Mouse (Mus musculus): ENCODE measurements around the gene Slit1.
A peak's percentile ranks its signal among the peaks of the same experiment; 100 is the strongest.

The Slit1 gene

DNA sequence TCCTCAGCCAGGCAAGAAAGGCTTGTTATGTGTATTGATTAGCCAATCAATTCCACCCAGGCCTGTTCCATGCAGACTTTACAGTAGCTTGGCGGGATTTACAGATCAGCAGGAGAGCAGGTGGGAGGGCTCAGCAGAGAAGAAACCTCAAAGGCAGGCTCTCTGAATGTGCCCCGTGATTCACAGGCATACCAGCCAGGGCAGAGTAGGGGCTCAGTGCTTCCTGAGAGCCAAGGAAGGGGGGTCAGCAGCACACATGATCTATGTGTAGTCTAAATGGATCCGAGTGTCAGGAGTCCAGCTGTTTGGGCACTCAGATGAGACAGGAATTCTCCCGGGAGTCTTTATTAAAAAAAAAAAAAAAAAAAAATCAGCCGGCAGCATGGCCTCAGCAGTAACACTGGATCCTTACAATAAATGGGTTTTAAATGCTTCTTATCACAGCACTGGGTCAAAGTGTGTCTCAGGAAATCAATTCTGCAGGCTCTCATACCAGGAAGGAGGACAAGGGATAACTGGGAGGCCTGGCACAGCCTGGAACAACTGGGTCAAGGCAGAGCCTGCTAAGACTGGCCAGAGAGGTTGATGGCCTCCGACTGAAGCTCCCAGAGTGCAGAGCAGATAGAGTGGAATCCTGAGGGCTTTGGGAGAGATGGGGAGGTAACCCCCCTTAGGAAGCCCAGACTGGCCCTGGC is 88.2 kb downstream of the Slit1 start:
- DNase-seq (ENCODE audit: low spot score), result no peak

GRCm38 (mm10) chr19:41651967-41652366 is 91.5 kb downstream of the Slit1 start:
- no peak for DNase-seq (ENCODE audit: low spot score)

DNA sequence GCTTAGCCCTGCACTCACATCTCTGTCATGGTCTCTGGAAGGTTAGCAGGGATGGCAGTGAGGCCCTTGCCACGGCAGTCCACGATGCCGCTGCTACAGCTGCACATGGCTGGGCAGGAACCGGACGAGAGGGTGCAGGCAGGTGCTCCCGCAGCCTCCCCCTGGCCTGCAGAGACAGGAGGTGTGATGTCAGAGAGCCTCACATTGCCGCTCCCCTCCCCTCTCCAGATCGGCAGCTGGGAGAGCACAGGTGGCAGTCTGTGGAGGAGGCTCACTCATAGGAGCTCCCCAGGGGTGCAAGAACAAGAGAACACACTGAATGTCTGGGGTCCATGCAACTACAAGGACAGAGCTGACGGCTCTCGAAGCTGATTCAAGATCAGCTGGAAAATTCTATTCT is 94.1 kb downstream of the Slit1 start:
- no peak for DNase-seq (ENCODE audit: low spot score)

DNA sequence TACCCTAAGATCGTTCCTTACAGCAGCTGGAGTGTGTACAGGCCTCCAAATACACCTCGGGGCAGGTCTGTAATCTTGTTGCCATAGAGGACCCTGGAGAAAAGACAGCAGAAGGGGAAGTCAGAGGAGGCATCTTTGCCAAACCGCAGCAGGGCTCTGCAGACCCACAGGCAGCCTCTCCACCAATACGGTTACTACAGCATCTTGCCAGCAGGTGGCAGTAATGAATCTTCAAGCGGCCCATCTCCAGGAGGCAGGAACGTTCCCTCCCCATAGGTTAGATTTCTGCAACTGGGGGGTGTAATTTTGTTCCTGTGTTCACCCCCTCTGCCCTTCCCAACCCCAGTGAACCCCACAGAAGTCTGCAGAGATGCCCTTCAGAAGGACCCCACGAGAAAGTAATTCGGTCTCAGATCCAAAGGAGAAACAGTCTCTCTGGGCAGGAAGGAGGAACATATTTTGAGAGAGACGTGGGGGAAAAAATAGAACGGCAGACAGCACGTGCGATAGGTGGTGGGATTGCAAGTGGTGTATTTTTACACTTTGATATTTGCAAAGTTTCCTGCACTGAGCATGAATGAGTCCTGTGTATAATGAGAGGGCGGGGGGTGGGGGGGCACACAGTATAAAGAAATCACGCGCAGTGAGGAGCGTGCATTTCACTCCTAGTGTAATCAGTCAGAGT is 96.4 kb downstream of the Slit1 start:
- DNase-seq (ENCODE audit: low spot score), result peak; percentile 59

GRCm38 (mm10) chr19:41643010-41643409 is 100.5 kb downstream of the Slit1 start:
- DNase-seq (ENCODE audit: low spot score), result no peak

DNA sequence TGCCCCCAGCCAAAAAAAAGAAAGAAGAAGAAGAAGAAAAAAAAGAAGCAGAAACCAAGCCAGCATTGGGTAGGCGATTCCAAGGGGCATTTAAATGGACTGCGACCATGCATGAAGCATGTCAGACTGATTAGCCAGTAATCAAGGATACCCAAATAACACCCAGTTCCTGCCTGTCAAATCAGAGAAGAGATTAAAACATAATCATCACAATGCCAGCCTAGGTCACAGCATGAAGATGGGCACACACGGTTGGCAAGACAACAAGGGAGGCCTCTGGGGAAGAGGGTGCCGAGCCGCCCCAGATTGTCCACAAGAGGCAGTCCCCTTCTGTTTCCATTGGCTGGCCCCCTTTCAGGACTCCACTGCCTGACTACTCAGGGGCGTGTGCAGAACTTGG is 108.5 kb downstream of the Slit1 start:
- no peak for DNase-seq (ENCODE audit: low spot score)

DNA sequence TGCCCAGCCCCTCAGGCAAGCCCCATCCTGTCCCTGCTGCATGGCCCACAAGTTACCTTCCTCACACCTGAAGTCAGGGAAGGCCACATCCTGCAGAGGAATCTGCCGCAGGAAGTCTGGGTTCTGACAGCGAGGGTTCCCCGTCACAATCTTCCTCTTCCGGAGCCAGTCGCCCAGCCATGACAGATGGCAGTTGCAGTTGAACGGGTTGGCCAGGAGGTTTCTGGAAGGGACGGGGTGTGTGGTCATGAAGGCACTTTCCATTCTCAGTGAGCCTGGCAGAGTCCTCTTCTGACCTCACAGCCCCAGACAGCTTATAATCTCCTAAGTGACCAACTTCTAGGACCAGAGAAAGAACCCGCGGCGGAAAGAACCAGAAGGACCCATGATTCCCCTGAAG is 109.4 kb downstream of the Slit1 start:
- DNase-seq (ENCODE audit: low spot score), result no peak

DNA sequence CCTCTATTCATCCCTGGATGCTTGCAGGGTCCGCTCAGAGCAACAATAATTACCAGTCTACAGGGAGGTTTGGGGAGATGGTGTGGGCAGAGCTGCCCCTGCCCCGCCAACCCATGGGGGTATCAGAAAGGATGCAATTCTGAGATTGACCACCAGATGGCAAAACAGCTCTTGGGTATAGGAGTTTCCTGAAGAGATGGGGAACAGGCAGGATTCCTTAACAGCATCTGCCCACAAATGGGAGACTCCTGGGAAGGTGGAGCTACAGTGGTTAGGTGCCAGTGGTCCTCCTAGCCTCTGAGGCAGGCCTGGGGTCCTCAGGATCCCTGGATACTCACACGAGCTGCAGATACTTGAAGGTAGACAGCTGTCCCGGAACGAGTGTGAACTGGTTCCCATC is 113.9 kb downstream of the Slit1 start:
- DNase-seq (ENCODE audit: low spot score), result peak; percentile 41

DNA sequence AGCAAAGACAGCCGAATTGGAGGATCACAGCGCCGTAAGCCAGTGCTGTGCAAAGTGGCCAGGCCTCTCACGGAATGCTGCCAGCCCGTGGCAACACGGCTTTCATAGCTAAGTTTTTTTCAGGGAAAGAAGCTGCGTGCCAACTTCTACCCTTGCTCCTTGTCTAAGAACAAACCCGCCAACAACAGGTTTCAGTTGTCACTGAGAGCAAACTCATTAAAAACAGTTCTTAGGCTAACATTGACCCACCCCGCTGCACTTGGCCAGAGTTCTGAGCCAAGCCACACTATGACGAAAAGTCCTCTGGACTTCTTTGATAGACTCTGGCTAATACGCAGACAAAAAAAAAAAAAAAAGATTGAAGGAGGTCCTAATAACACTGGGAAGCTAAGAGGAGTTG is 114.5 kb downstream of the Slit1 start:
- no peak for DNase-seq (ENCODE audit: low spot score)

GRCm38 (mm10) chr19:41620366-41621092 is 122.9 kb downstream of the Slit1 start:
- no peak for DNase-seq (ENCODE audit: low spot score)

DNA sequence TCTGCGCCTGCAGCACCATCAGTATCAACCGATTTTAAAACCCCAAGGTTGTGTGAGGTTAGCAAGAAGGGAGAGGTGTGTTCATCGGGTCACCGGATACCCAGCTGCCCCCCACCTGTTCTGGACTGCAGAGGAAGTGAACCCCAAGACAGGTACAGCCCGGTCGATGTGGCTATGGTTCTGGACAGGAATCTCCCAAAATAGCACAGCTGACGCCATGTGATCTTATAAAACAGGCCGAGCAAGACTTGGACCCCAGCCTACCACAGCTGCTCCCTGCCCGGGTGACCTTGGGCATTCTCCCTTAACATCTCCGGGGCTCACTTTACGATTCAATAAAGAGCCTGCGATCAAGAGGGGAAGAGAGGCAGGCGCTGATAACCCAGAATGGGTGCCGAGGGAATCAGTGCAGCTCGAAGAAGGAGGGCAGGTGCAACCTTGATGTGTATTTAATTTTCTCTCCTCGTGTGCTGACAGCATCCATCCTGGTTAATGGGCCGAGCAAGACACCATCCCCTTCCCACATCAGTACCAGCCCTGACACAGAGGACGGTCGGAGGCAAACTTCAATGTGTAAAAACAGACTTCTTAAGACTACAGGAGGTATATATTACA is 124.6 kb downstream of the Slit1 start:
- no peak for DNase-seq (ENCODE audit: low spot score)

DNA sequence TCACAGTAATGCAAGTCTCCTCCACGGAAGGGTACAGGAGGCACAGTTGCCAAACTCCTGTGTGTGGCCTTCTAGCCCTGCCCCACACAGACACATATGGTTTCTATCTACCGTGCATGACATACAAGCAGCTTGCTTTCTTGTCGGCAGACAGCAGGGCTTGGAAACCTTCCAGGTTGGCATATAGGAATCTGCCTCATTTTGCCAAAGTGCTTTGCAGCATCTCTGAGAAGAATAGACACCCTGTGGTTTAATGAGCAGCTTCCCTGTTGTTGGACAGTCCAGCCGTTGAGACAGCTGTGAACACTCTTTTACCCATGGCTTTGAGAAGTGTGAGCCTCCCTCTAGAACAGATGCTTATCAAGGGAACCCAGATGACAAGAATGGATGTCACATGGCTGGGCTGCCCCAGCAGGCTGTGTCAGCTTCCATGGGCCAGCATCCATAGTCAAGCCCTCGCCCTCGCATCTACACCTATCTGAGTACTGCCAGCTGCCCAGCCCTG is 125.3 kb downstream of the Slit1 start:
- no peak for DNase-seq (ENCODE audit: low spot score)

- DNase-seq (ENCODE audit: low spot score), result no peak
Measured at GRCm38 (mm10) chr19:41617102-41617501, 126.4 kb downstream of the Slit1 start.

- no peak for DNase-seq (ENCODE audit: low spot score)
Measured at GRCm38 (mm10) chr19:41616274-41616673, 127.2 kb downstream of the Slit1 start.

- DNase-seq (ENCODE audit: low spot score), result no peak
Measured at GRCm38 (mm10) chr19:41615606-41616224, 127.8 kb downstream of the Slit1 start.

- DNase-seq (ENCODE audit: low spot score), result no peak
Measured at GRCm38 (mm10) chr19:41613325-41614087, 130.0 kb downstream of the Slit1 start.

- no peak for DNase-seq (ENCODE audit: low spot score)
Measured at GRCm38 (mm10) chr19:41611683-41612082, 131.8 kb downstream of the Slit1 start.

DNA sequence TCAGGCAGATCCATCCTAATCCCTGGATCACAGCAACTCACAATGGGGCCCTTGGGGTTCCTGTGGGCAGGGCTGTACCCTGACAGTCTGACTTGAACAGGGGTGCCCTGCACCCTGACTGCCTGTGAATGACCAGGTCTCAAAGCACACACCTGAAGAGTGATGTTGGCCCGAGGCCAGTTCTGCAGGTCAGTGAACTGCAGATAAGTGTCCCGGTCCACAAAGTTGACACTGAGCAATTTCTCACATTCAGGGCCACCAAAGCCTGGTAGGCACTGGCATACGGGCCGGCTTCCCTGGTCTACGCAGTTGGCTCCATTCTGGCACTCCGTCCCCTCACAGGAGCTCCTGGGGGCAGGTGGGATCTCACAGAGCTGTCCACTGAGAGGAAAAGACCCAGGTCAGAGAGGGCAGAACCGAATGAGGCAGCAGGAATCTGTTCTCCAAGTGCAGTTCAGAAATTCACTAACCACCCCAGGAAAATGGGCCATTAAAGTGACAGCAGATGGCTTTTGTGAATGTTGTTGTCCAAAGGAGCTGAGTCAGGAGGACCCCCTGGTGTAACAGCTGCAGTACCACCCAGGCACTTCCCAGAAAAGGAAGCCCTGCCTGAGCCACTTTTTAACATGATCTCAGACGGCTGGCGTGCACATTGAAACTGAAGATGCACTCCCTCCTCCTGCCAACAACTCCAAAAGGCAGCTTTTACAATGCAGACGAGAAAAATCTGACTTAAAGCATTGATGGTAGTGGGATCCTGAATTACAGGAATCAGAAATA is 137.1 kb downstream of the Slit1 start:
- DNase-seq (ENCODE audit: low spot score), result no peak

DNA sequence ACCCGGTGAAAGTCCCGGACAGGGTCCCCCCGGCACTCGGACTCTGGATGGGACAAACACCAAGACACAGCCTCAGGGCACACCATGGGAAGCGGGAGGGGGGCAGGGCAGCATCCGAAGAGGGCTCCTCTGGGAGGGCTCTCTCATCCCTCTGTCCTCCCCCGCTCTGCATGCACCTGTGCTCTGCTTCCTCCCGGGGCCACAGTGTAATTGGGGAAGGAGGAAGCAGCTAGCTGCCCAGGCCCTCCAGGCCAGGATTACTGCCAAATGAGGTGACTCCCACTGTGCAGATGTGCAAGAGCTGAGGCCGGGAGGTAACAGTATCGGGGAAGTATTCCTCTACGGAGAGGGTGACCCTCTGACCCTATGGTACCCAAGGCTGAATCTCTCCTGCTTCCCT is 142.8 kb downstream of the Slit1 start:
- no peak for DNase-seq (ENCODE audit: low spot score)

DNA sequence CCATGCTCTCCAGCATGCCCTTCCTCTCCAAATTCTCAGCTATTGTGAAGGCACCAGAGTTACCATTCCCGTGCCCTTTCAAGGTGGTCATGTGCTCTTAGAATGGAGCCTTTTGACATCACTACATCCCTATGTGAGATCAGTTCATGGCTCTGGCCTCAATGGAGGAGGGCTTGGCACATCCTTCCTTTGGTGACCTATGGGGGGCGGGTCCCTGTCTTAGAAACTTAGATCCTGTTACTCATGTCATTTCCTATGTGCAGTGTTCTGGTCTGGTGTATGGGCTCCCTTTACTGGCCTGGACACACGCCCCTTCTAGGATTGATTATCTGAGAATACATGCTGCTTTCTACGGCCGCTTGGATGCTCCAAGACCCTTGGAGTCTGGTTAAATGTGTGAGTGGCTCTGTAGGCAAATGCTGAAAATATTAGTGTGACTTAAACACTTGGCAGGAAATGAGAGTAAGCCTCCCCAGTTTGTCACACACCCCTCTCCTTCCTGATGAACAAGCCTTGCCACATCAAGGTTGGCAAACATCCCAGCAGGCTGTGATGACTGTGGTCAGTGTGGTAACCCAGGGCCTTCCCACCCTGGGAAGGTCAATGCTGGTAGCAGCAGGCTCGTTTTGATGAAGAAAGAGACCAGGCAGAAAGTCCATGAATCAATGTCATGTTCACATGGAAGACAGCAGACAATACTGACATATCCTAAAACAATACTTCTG is 146.1 kb downstream of the Slit1 start:
- DNase-seq (ENCODE audit: low spot score), result no peak

Data from testis, postnatal 14 days (tissue).